Mouse (Mus musculus) CD8-positive naive resting alpha-beta T cell, adult 2 months (primary cell): ENCODE measurements at regions not wholly inside any gene's neighbourhood (a gene's known extent, or its start where the extent isn't known, plus 50 kb on each side); places are given as distances from the start of the nearest gene placed in this dataset.

Source experiments
- DNase-seq, 2 experiments: peaks; one replicate each; pipeline ENCODE4 v3.0.0; 2022; ENCODE audit warnings: low read depth in 2 of 2, low spot score in 2 of 2

DNA sequence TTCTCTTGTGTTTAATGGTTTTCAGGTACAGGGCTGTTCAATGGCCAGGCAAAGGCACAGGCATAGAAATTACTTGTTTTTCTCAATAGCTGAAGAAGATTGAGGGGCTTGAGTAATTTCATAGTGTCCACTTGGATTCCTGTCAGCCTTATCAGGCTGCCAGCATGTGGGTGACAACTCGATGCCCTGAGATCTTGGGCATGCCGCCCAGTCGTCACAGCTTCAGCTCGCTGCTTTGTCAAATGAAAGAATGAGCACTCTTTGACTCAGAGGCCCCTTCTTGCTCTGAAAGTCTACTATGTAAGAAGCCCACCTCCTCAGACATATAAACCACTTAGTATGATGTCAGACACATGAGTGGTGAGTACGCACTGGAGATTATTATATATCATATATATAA, 272.6 kb downstream of the Rwdd3 start:
- no peak for DNase-seq

- no peak for DNase-seq
Measured at GRCm38 (mm10) chr3:120898258-120898657, 273.2 kb downstream of the Rwdd3 start.

DNA sequence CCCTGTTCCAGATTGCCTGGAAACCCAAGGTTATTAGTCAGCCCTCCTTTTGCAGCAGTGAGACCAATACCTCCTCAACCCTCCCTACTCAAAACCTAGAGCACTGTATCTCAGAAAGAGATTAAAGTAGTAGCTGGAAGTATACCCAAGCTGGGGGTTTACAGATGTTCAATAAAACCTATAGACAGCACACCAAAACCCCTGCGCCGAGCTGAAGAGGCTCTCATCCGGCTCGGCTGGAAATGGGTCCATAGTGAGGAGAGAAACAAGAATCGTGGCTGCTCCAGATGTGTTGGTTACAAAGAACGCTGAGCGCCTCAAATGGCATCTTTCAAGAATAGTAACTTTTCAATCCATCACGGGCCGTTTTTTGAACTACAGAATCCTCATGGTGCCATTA, 273.7 kb downstream of the Rwdd3 start:
- no peak for DNase-seq

GRCm38 (mm10) chr3:120897221-120897620, 274.3 kb downstream of the Rwdd3 start:
- DNase-seq: no peak

DNA sequence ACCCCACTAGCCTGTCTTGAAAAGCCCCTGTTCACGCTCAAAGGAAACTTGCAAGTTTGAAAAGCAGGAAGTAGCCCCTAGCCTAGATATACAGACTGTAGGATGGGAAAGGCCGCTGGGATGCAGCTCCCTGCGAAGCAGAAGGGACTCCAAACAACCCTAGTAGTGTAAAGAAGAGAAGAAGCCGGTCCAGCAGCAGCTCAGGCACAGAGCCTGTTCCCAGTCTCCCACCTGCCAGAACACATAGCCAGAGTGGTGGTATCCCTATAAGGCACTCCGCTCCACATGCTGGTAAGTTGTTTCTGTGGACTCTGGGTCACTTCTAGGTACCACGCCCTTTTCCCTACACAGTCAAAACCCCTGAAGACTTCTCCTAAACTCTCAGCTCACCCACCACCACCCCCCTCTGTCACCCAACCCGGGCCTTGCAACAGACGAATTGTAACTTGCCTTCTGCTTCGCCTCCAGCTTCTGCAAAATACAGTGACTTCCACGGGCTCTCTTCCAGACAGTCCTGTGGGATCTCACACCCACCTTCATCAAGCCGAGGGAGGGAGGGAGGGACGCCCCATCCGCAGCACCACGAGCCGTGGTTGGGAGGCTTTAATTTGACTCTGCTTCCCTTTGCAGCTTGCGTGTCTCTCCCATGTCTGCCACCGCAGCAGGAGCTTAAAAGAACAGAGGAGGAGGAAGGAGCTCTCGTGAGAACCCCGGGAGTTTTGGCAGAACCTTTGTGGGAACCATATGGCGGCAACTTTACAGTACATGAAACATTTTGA, 285.2 kb downstream of the Rwdd3 start:
- DNase-seq: no peak

DNA sequence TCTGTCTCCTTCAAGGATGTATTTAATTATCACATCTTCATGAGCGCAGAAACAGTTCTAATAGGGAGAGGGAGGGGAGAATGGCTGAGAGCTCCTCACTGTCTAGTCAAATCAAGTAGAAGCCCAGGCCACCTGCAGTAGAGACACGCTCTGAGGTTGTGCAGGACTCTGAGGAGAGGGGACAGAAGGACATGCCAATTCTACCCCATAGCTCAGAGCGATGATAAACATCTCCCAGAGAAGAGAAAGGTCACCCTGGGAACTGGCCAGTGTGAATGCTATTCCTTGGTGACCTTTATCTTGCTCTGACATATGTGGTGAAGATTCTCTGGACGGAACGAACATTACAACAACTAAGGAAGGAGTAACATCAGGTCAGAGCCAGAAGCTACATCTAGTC, 286.1 kb downstream of the Rwdd3 start:
- no peak for DNase-seq

- DNase-seq: no peak
Measured at GRCm38 (mm10) chr3:120884189-120884588, 287.3 kb downstream of the Rwdd3 start.

DNA sequence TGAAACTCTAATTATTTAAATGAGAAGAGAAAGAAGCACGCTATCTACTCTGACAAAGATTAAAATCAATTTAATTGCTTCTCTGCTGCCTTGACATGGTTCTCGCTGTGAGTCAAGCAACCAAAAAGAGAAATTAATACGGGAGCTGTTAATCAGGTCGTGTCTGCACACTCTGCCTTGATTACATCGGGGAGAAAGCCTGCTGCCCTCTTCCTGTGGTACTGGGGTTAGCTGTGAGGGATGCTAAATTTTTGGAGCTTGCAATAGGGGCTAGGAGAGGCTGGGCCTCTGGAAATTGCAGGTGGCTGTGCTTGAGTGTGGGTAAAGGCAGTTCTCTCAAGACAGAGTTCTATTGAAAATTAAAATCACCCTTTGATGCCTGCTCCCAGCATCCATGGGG, 287.8 kb downstream of the Rwdd3 start:
- no peak for DNase-seq

GRCm38 (mm10) chr3:120879409-120879808, 292.1 kb downstream of the Rwdd3 start:
- no peak for DNase-seq

- no peak for DNase-seq
Measured at GRCm38 (mm10) chr3:120875740-120876139, 295.8 kb downstream of the Rwdd3 start.

- no peak for DNase-seq
Measured at GRCm38 (mm10) chr3:120865036-120865435, 306.5 kb downstream of the Rwdd3 start.

GRCm38 (mm10) chr3:120861641-120862040, 309.9 kb downstream of the Rwdd3 start:
- DNase-seq: no peak

DNA sequence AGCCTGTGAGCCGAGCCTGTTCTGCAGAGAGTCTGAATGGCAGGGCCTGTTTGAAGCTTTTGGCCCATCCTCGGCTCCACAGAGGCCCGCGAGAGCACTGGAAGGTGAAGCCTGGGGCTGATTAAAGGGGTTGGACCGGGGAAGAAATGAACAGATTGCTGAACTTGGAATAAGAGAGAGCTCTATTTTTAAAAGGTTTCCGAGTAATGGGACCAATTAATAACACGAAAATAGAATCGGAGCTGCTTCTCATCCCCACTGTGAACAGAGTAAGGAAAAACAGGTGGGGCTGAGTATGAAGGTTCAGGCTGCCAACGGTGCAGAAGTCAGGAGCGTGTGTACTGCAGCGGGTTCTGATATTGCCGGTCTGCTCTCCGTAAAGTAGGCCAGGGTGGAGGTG, 313.2 kb downstream of the Rwdd3 start:
- no peak for DNase-seq

- DNase-seq: no peak
Measured at GRCm38 (mm10) chr3:120854322-120854721, 317.2 kb downstream of the Rwdd3 start.

- no peak for DNase-seq
Measured at GRCm38 (mm10) chr3:120843623-120844022, 327.9 kb downstream of the Rwdd3 start.

- DNase-seq: no peak
Measured at GRCm38 (mm10) chr3:120823536-120823935, 348.0 kb downstream of the Rwdd3 start.

DNA sequence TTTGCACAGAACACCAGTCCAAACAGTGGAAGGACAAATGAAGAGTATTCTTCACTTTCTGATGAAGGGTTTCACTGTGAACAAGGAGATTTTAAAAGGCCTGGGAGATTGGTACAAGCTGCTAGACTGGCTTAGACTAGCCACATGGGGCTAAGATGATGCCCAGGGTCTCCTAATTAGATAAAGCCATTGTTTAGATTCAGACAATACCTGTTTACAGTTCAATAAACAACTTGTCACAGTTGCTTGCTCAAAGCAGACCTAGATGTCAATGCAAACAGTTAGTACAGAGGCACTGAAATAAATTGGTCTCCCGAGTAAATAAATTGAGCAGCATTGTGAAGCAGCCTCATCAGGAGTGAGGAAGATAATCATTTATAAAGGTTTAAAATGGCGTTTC, 359.6 kb downstream of the Rwdd3 start:
- DNase-seq: no peak

DNA sequence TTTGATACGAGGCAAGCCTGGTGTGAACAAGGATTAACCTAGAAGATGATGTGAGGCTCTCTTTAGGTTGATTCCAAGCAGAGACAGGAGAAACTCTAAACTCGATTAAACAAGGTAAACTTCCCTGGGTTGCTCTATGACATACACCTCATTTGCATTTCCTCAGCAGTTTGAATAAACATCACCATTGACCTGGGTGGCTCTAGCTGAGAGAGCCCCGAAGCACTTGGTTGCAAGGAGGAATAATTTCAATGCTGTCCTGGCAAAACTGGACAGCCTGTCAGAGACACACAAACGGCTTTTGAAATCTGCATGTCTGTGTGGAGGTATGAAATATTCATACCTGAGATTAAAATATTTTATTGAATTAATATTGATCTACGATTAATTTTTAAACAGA, 361.0 kb downstream of the Rwdd3 start:
- DNase-seq: no peak

- DNase-seq: no peak
Measured at GRCm38 (mm10) chr3:120810048-120810447, 361.4 kb downstream of the Rwdd3 start.

- no peak for DNase-seq
Measured at GRCm38 (mm10) chr3:120786659-120787058, 384.8 kb downstream of the Rwdd3 start.

DNA sequence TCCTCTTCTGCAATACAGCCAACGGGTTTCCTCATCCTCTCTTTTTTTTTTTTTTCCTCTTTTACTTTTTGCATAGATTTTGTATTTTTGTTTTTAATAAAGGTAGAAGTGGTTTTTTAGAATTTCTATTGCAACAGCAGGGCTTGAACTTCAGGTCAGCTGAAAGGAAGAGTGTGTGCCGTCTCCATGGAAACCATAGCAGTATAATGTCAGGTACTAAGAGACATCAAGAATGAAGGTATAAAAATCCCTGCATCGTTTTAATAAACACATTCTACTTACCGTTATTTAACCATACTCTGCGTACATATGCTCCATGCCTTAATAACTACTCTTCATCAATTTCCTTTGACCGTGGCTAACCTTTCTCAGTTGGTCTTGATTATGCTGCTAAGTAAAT, 390.0 kb downstream of the Rwdd3 start:
- DNase-seq: no peak

DNA sequence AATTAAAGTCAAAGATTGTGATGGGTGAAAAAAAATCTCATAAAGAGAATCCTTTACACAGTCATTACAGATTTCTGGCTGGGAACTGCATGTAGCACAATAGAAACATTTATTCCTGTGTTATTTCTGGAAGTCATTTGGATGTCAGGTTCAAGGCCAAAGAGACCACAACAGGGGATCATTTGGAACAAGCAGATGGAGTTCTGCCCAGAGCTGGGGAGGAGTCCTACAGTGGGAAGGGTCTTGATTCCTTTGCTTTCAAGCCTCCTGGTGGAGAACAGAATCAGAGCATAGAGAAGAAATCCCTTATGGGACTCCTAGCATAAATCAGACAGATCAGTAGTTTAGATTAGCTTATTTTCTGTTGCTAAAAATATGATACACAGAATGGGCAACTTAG, 392.4 kb downstream of the Rwdd3 start:
- DNase-seq: no peak

GRCm38 (mm10) chr3:120774951-120775350, 396.5 kb downstream of the Rwdd3 start:
- no peak for DNase-seq
